In genomic region chr13:12267097-12267496, GRCm38 (mm10) we compare ENCODE assay signal across 13 mouse cellular contexts. TPM values are rescaled to one million over a fixed set of nuclear protein-coding genes. Genes with fewer than 3 reads are reported as not detected.
DNase-seq lines count a peak whose midpoint lies in the region; ATAC-seq and TF ChIP-seq lines count a peak whose summit lies in the region.
"Had no signal": no experiment of that assay in that cellular context is flagged by ENCODE, and none has a peak within 500 bp of the region (broad histone marks: within the 10 kb centered on the region; RNA-seq: fewer than 3 reads in every experiment).

No protein-coding gene starts in this region.

- no peaks in the 10 kb centered on the region for H3K4me1 ChIP-seq in limb, embryonic 11.5 days (ENCODE audit: control insufficient read depth, insufficient read depth, low read length)
- H3K4me1 ChIP-seq in limb, embryonic 10.5 days = peaks cover 11% of the 10 kb centered on the region
- H3K4me1 ChIP-seq in cortical plate, adult 2 months (ENCODE audit: control insufficient read depth, insufficient read depth, low read length) = no peaks in the 10 kb centered on the region
- H3K4me1 ChIP-seq: liver, embryonic 13.5 days had no signal

- H3K9ac ChIP-seq in limb, embryonic 11.5 days (ENCODE audit: low read length) = no peak overlapping the region
- H3K9ac ChIP-seq: liver, embryonic 13.5 days had no signal

- no peaks in the 10 kb centered on the region for H3K9me3 ChIP-seq in limb, embryonic 11.5 days (ENCODE audit: control insufficient read depth, low read length)
- H3K9me3 ChIP-seq in limb, embryonic 10.5 days (replicated peaks) = no peaks in the 10 kb centered on the region
- H3K9me3 ChIP-seq: liver, embryonic 13.5 days had no signal

- TF ChIP-seq CTCF in cortical plate, adult 2 months (IDR thresholded peaks at IDR 0.05; ENCODE audit: extremely low read depth, insufficient read depth, low read length) = peak; percentile 29; the same call in 1 of the 2 replicates

- ATAC-seq in limb, embryonic 11.5 days (ENCODE audit: insufficient number of reproducible peaks, low FRiP score, low TSS enrichment, low read depth) = no peak

- peak; percentile 13 for DNase-seq in adrenal gland, adult 8-10 months
- DNase-seq in adrenal gland, adult 18-20 months (ENCODE audit: low spot score in 2 of 2) = no peak
- DNase-seq in limb, embryonic 11.5 days (ENCODE audit: low spot score) = peak; percentile 24
- DNase-seq in limb, embryonic 10.5 days (ENCODE audit: low spot score) = no peak
- peak; percentile 33 for DNase-seq in A20 (ENCODE audit: low read depth, low spot score)
- no peak for DNase-seq in spleen, postnatal 14 days (ENCODE audit: low spot score in 2 of 2)
- no peak for DNase-seq in gastrocnemius, postnatal 25 days
- DNase-seq: B cell, adult 2 months; cerebellum, postnatal 25 days; heart, postnatal 14 days; layer of hippocampus, postnatal 36 days; liver, embryonic 13.5 days had no signal

- no peaks in the 10 kb centered on the region for H3K27me3 ChIP-seq in limb, embryonic 11.5 days (ENCODE audit: control insufficient read depth, insufficient read depth, low read length)
- H3K27me3 ChIP-seq in limb, embryonic 10.5 days (ENCODE audit: low read depth, poor library complexity, severe bottlenecking) = no peaks in the 10 kb centered on the region
- H3K27me3 ChIP-seq: liver, embryonic 13.5 days had no signal

- H3K36me3 ChIP-seq in limb, embryonic 11.5 days (ENCODE audit: control insufficient read depth, insufficient read depth, low read length) = no peaks in the 10 kb centered on the region
- no peaks in the 10 kb centered on the region for H3K36me3 ChIP-seq in limb, embryonic 10.5 days
- H3K36me3 ChIP-seq: liver, embryonic 13.5 days had no signal

- H3K4me3 ChIP-seq in limb, embryonic 11.5 days (ENCODE audit: low read depth, low read length) = no peak overlapping the region
- H3K4me3 ChIP-seq in limb, embryonic 10.5 days = no peak overlapping the region
- no peak overlapping the region for H3K4me3 ChIP-seq in cortical plate, adult 2 months (ENCODE audit: insufficient read depth, low read length)
- H3K4me3 ChIP-seq: liver, embryonic 13.5 days had no signal

- no peak overlapping the region for H3K4me2 ChIP-seq in limb, embryonic 11.5 days (ENCODE audit: low read depth, severe bottlenecking)
- H3K4me2 ChIP-seq: liver, embryonic 13.5 days had no signal

- no peak overlapping the region for H3K27ac ChIP-seq in limb, embryonic 11.5 days (replicated peaks; ENCODE audit: low read depth, low read length)
- H3K27ac ChIP-seq in limb, embryonic 10.5 days = no peak overlapping the region
- H3K27ac ChIP-seq in cortical plate, adult 2 months (ENCODE audit: insufficient read depth, low read length) = no peak overlapping the region
- H3K27ac ChIP-seq: liver, embryonic 13.5 days had no signal

- 35% methylated on average over 3 of the region's 3 CpGs for WGBS in limb, embryonic 11.5 days
- 36% methylated on average over 3 of the region's 3 CpGs for WGBS in limb, embryonic 10.5 days

- no peak for TF ChIP-seq POLR2A in cortical plate, adult 2 months (IDR thresholded peaks at IDR 0.05; ENCODE audit: extremely low read depth, insufficient read depth, low read length)

RNA-seq across cellular contexts. Expression of gene Mtr, which starts 9.2 kb away (rescaled TPM):
- total RNA-seq in adrenal gland, adult 8-10 months (2022) = 10 to 100 TPM; 23.9 to 31.1 (median 29.8) TPM
- 10 to 100 TPM; 19.0 to 22.4 TPM for total RNA-seq in adrenal gland, adult 18-20 months (2021)
- polyA plus RNA-seq in limb, embryonic 11.5 days (2014; fragmentation: Nextera tagmentation; extraction: Ambion mirVana) = 21.4 and 25.9 TPM in 2 replicates
- polyA plus RNA-seq in limb, embryonic 10.5 days (2016; fragmentation: Nextera tagmentation; extraction: Ambion mirVana) = 19.2 and 26.7 TPM in 2 replicates
- 8.4 and 8.8 TPM in 2 replicates for polyA plus RNA-seq in cortical plate, adult 2 months (2012; rRNA removed)
- 10 to 100 TPM; 14.3 to 14.9 TPM for total RNA-seq in gastrocnemius, postnatal 25 days (2021)

Comparison
In these comparisons a context has a peak if more than half of its experiments do, and no peak if none do; other contexts are left out.
1. DNase-seq: peak in adrenal gland, adult 8-10 months (single experiment), limb, embryonic 11.5 days (single experiment) and A20 (single experiment); none in adrenal gland, adult 18-20 months (0 of 2), limb, embryonic 10.5 days (single experiment), spleen, postnatal 14 days (0 of 2) and gastrocnemius, postnatal 25 days (single experiment).